Comparison of ENCODE assay signal across 21 mouse cellular contexts in genomic region chr16:18258221-18258620, GRCm38 (mm10). TPM values are rescaled to one million over a fixed set of nuclear protein-coding genes. Genes with fewer than 3 reads are reported as not detected.
DNase-seq lines count a peak whose midpoint lies in the region; ATAC-seq and TF ChIP-seq lines count a peak whose summit lies in the region.
"Had no signal": no experiment of that assay in that cellular context is flagged by ENCODE, and none has a peak within 500 bp of the region (broad histone marks: within the 10 kb centered on the region; RNA-seq: fewer than 3 reads in every experiment).

TSS of gene Gm49776 (minus strand) at chr16:18258321.

- no peak; the same call in 1 of the 2 replicates for TF ChIP-seq POLR2A in CH12.LX (IDR thresholded peaks at IDR 0.05; ENCODE audit: low read depth, low read length)

- H3K27me3 ChIP-seq in forebrain, embryonic 11.5 days (ENCODE audit: control insufficient read depth, insufficient read depth, low read length), result no peaks in the 10 kb centered on the region
- H3K27me3 ChIP-seq in forebrain, embryonic 13.5 days, result no peaks in the 10 kb centered on the region
- H3K27me3 ChIP-seq in CH12.LX (replicated peaks), result no peaks in the 10 kb centered on the region
- H3K27me3 ChIP-seq: Patski had no signal

- in situ Hi-C loops in CH12.LX (cut with MboI; ENCODE audit: low pct_ligation_motif_present, low pct_unique_long_range_greater_than_20kb, low sequenced_read_pairs), result no loop called here

- dilution Hi-C loops in CH12.LX (cut with MboI; ENCODE audit: extremely low pct_ligation_motif_present, extremely low pct_unique_long_range_greater_than_20kb, low sequenced_read_pairs), result no loop called here

- H3K4me1 ChIP-seq in forebrain, embryonic 11.5 days (replicated peaks; ENCODE audit: control insufficient read depth, insufficient read depth, low read length), result no peaks in the 10 kb centered on the region
- no peaks in the 10 kb centered on the region for H3K4me1 ChIP-seq in forebrain, embryonic 13.5 days
- no peaks in the 10 kb centered on the region for H3K4me1 ChIP-seq in CH12.LX (ENCODE audit: control insufficient read depth in 1 of 2, insufficient read depth in 2 of 2)

- no peaks in the 10 kb centered on the region for H3K9me3 ChIP-seq in forebrain, embryonic 11.5 days (ENCODE audit: control insufficient read depth, low read length)
- H3K9me3 ChIP-seq in forebrain, embryonic 13.5 days (replicated peaks), result no peaks in the 10 kb centered on the region
- H3K9me3 ChIP-seq in CH12.LX (replicated peaks; ENCODE audit: low read length), result no peaks in the 10 kb centered on the region
- H3K9me3 ChIP-seq: G1E had no signal

- H3K4me2 ChIP-seq in forebrain, embryonic 11.5 days (ENCODE audit: low read depth, low read length, severe bottlenecking), result no peak within 1 kb of the TSS
- no peak within 1 kb of the TSS for H3K4me2 ChIP-seq in forebrain, embryonic 13.5 days
- H3K4me2 ChIP-seq in CH12.LX (ENCODE audit: insufficient read depth, low read depth, poor library complexity, severe bottlenecking), result no peak within 1 kb of the TSS

- H3K27ac ChIP-seq in forebrain, embryonic 11.5 days (ENCODE audit: low read depth, low read length), result no peak within 1 kb of the TSS
- H3K27ac ChIP-seq in forebrain, embryonic 13.5 days, result no peak within 1 kb of the TSS
- no peak within 1 kb of the TSS for H3K27ac ChIP-seq in CH12.LX (ENCODE audit: insufficient read depth, low read depth)

- no peak within 1 kb of the TSS for H3K4me3 ChIP-seq in forebrain, embryonic 11.5 days (ENCODE audit: low read depth, low read length)
- no peak within 1 kb of the TSS for H3K4me3 ChIP-seq in forebrain, embryonic 13.5 days
- no peak within 1 kb of the TSS for H3K4me3 ChIP-seq in CH12.LX (replicated peaks in 1 of 3; ENCODE audit: low read depth in 2 of 3, low read length in 2 of 3, poor library complexity in 1 of 3)

- H3K79me2 ChIP-seq in CH12.LX (replicated peaks; ENCODE audit: control insufficient read depth, extremely low read depth, insufficient read depth, poor library complexity, severe bottlenecking), result 0 out of 2 replicates have a peak, but pooled peaks cover 18% of the 10 kb centered on the region

- TF ChIP-seq EP300 in CH12.LX (IDR thresholded peaks at IDR 0.05; ENCODE audit: low read length), result no peak

- 98% methylated on average over 2 of the region's 2 CpGs for WGBS in forebrain, embryonic 11.5 days
- WGBS in forebrain, embryonic 13.5 days, result 98% methylated on average over 2 of the region's 2 CpGs

- ATAC-seq in forebrain, embryonic 11.5 days (replicated peaks; ENCODE audit: low FRiP score), result no peak
- ATAC-seq in forebrain, embryonic 13.5 days, result no peak
- ATAC-seq: activated CD4-positive, CD25-positive, alpha-beta regulatory T cell, adult 4 months; CD4-positive, CD25-positive, alpha-beta regulatory T cell, adult 4 months; Patski had no signal

- H3K36me3 ChIP-seq in forebrain, embryonic 11.5 days (ENCODE audit: control insufficient read depth, insufficient read depth, low read length), result peaks cover 59% of the 10 kb centered on the region
- H3K36me3 ChIP-seq in forebrain, embryonic 13.5 days (ENCODE audit: poor library complexity, severe bottlenecking), result peaks cover 97% of the 10 kb centered on the region
- peaks cover 83 to 92% of the 10 kb centered on the region in 2 experiments for H3K36me3 ChIP-seq in CH12.LX (replicated peaks in 1 of 2; ENCODE audit: control insufficient read depth in 1 of 2, insufficient read depth in 1 of 2, low read length in 1 of 2)

- TF ChIP-seq RAD21 in CH12.LX (IDR thresholded peaks at IDR 0.05; ENCODE audit: low read depth, low read length), result no peak

- peak; percentile 23 for DNase-seq in forebrain, embryonic 11.5 days (ENCODE audit: low spot score)
- no peak for DNase-seq in CH12.LX (ENCODE audit: extremely low read depth)
- DNase-seq in adrenal gland, adult 8-10 months, result no peak
- DNase-seq: adrenal gland, postnatal 10 days; adrenal gland, postnatal 14 days; adrenal gland, postnatal 25 days; B cell, adult 2 months; cerebellum, adult 11 months; cerebellum, adult 11-12 months; cerebellum, adult 18-20 months; cerebellum, adult 2 months; cerebellum, adult 8-10 months had no signal

- H3K9ac ChIP-seq in forebrain, embryonic 11.5 days (ENCODE audit: low read length), result no peak within 1 kb of the TSS
- no peak within 1 kb of the TSS for H3K9ac ChIP-seq in forebrain, embryonic 13.5 days
- H3K9ac ChIP-seq in CH12.LX (ENCODE audit: insufficient read depth, low read depth), result no peak within 1 kb of the TSS

- no peak for TF ChIP-seq CTCF in CH12.LX (conservative IDR thresholded peaks at IDR 0.05 in 1 of 2, IDR thresholded peaks at IDR 0.05 in 1 of 2; ENCODE audit: low read depth in 2 of 2, low read length in 2 of 2)

TF ChIP-seq in CH12.LX, 34 proteins besides CTCF, POLR2A, EP300 and RAD21:
- TF ChIP-seq POLR2AphosphoS2 (IDR thresholded peaks at IDR 0.05; ENCODE audit: low read depth, low read length), result peak; percentile 31; the same call in 1 of the 2 replicates
- TF ChIP-seq E2F4 (IDR thresholded peaks at IDR 0.05; ENCODE audit: insufficient replicate concordance, low read depth, low read length), result no peak
- TF ChIP-seq SMC3 (IDR thresholded peaks at IDR 0.05; ENCODE audit: low read depth, low read length), result no peak

RNA-seq across cellular contexts. Expression of gene Gm49776, which starts in this region (rescaled TPM):
- polyA plus RNA-seq in forebrain, embryonic 11.5 days (2014; fragmentation: Nextera tagmentation; extraction: Ambion mirVana), result 6.2 TPM in 1 of 2 replicates, not detected in the other
- 2.5 and 7.6 TPM in 2 replicates for polyA plus RNA-seq in forebrain, embryonic 13.5 days (2015; fragmentation: Nextera tagmentation; extraction: Ambion mirVana)
- total RNA-seq in CH12.LX (2012; rRNA removed) (0.25 TPM in 1 of 2 replicates, not detected in the other), CH12.LX (2014; rRNA removed) (not detected in 2 replicates)
- polyA plus RNA-seq in CH12.LX (2012; ENCODE audit: insufficient read length, low read depth), result 25.0 TPM in 2 replicates
- not detected for total RNA-seq in adrenal gland, adult 8-10 months (2022)
- total RNA-seq: adrenal gland, adult 18-20 months; adrenal gland, postnatal 10 days; adrenal gland, postnatal 14 days; adrenal gland, postnatal 25 days; adrenal gland, postnatal 4 days; G1E had no signal
- polyA plus RNA-seq: activated CD4-positive, CD25-positive, alpha-beta regulatory T cell, adult 4 months; adrenal gland, adult 2 months; brain, embryonic 14.5 days; CD4-positive, CD25-positive, alpha-beta regulatory T cell, adult 4 months; G1E had no signal
